Mouse (Mus musculus) erythroblast, embryonic 14.5 days (primary cell): ENCODE results near the gene Ndel1.

Experiments used
- GATA1 ChIP-seq: IDR thresholded peaks from 2 replicates; pipeline ENCODE4 v1.6.1; 2012; ENCODE audit warnings: low read length, inconsistent platforms, mixed read lengths
- TAL1 ChIP-seq: IDR thresholded peaks from 3 replicates; pipeline ENCODE4 v1.6.1; 2012; ENCODE audit warnings: low read length, inconsistent platforms, mixed read lengths

DNA sequence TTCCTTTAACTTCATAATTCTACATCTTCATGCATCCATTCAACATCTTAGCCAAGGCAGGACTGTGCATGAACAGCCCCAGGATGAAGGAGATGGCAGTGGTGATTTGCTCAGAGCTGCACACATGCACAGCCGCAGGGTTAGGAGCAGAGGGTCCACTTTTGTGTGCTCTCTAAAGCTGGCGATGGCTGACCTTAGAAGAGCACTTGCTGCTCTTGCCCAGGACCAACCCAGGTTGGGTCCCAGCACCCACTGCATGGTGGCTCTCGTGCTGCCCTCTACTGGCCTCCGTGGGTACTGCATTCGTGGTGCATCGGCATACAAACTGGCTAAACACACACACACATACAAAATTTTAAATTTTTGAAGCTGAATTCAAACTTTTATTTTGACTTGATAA is 63.9 kb downstream of the Ndel1 start:
- TF ChIP-seq TAL1 (no peak), GATA1 (no peak)
